In genomic region chr17:62735943-62736342, GRCm38 (mm10) we compare ENCODE assay signal across 11 mouse cellular contexts.
DNase-seq lines count a peak whose midpoint lies in the region; ATAC-seq and TF ChIP-seq lines count a peak whose summit lies in the region.
"Had no signal": no experiment of that assay in that cellular context is flagged by ENCODE, and none has a peak within 500 bp of the region (broad histone marks: within the 10 kb centered on the region; RNA-seq: fewer than 3 reads in every experiment).

No protein-coding gene starts in this region.

- TF ChIP-seq EP300 in stomach, postnatal 0 days (optimal IDR thresholded peaks at IDR 0.05), result no peak

- ATAC-seq in kidney, embryonic 16.5 days (ENCODE audit: low FRiP score, low TSS enrichment), result peak; percentile 80
- ATAC-seq in stomach, embryonic 15.5 days (ENCODE audit: insufficient read depth, low FRiP score, low read depth), result 0 out of 2 replicates have a peak, but pooled peaks have one; percentile 22
- no peak for ATAC-seq in stomach, postnatal 0 days (ENCODE audit: low FRiP score, low TSS enrichment)
- ATAC-seq: forebrain, postnatal 0 days had no signal

- H3K4me3 ChIP-seq in kidney, embryonic 16.5 days (ENCODE audit: low read length), result no peak overlapping the region
- no peak overlapping the region for H3K4me3 ChIP-seq in stomach, embryonic 15.5 days (replicated peaks)
- no peak overlapping the region for H3K4me3 ChIP-seq in stomach, postnatal 0 days (ENCODE audit: low read depth, low read length)
- no peak overlapping the region for H3K4me3 ChIP-seq in limb, embryonic 10.5 days
- H3K4me3 ChIP-seq: left cerebral cortex, adult 2 months; liver, embryonic 13.5 days had no signal

- H3K9me3 ChIP-seq in kidney, embryonic 16.5 days (ENCODE audit: low read length), result no peaks in the 10 kb centered on the region
- H3K9me3 ChIP-seq in stomach, embryonic 15.5 days, result no peaks in the 10 kb centered on the region
- H3K9me3 ChIP-seq in stomach, postnatal 0 days (ENCODE audit: control insufficient read depth, low read length), result no peaks in the 10 kb centered on the region
- no peaks in the 10 kb centered on the region for H3K9me3 ChIP-seq in limb, embryonic 10.5 days (replicated peaks)
- H3K9me3 ChIP-seq: liver, embryonic 13.5 days had no signal

- H3K27me3 ChIP-seq in kidney, embryonic 16.5 days (ENCODE audit: insufficient read depth, low read length), result no peaks in the 10 kb centered on the region
- H3K27me3 ChIP-seq in stomach, embryonic 15.5 days (replicated peaks), result no peaks in the 10 kb centered on the region
- H3K27me3 ChIP-seq in stomach, postnatal 0 days (ENCODE audit: control insufficient read depth, insufficient read depth, low read length), result no peaks in the 10 kb centered on the region
- H3K27me3 ChIP-seq in limb, embryonic 10.5 days (ENCODE audit: low read depth, poor library complexity, severe bottlenecking), result no peaks in the 10 kb centered on the region
- H3K27me3 ChIP-seq: liver, embryonic 13.5 days had no signal

- TF ChIP-seq CTCF in stomach, postnatal 0 days (IDR thresholded peaks at IDR 0.05; ENCODE audit: low read depth), result no peak

- peak overlapping the region; percentile 17; the same call in 1 of the 2 replicates for H3K4me2 ChIP-seq in kidney, embryonic 16.5 days (replicated peaks; ENCODE audit: low read depth, low read length)
- H3K4me2 ChIP-seq in stomach, embryonic 15.5 days, result no peak overlapping the region
- no peak overlapping the region for H3K4me2 ChIP-seq in stomach, postnatal 0 days (replicated peaks; ENCODE audit: low read depth)
- H3K4me2 ChIP-seq: liver, embryonic 13.5 days had no signal

- H3K4me1 ChIP-seq in kidney, embryonic 16.5 days (ENCODE audit: insufficient read depth, low read length), result peaks cover 23% of the 10 kb centered on the region
- 0 out of 2 replicates have a peak, but pooled peaks cover 6% of the 10 kb centered on the region for H3K4me1 ChIP-seq in stomach, embryonic 15.5 days
- H3K4me1 ChIP-seq in stomach, postnatal 0 days (replicated peaks; ENCODE audit: control insufficient read depth, insufficient read depth), result peaks cover 4% of the 10 kb centered on the region; the same call in 1 of the 2 replicates
- peaks cover 32% of the 10 kb centered on the region for H3K4me1 ChIP-seq in limb, embryonic 10.5 days
- H3K4me1 ChIP-seq: liver, embryonic 13.5 days had no signal

- WGBS in kidney, embryonic 16.5 days, result 8% methylated on average over 11 of the region's 11 CpGs
- WGBS in stomach, embryonic 15.5 days, result 17% methylated on average over 11 of the region's 11 CpGs
- WGBS in stomach, postnatal 0 days, result 21% methylated on average over 11 of the region's 11 CpGs
- 21% methylated on average over 11 of the region's 11 CpGs for WGBS in limb, embryonic 10.5 days

- no peaks in the 10 kb centered on the region for H3K36me3 ChIP-seq in kidney, embryonic 16.5 days (ENCODE audit: insufficient read depth, low read length)
- no peaks in the 10 kb centered on the region for H3K36me3 ChIP-seq in stomach, embryonic 15.5 days
- no peaks in the 10 kb centered on the region for H3K36me3 ChIP-seq in stomach, postnatal 0 days (ENCODE audit: control insufficient read depth, insufficient read depth, low read length)
- H3K36me3 ChIP-seq in limb, embryonic 10.5 days, result 0 out of 2 replicates have a peak, but pooled peaks cover 4% of the 10 kb centered on the region
- H3K36me3 ChIP-seq: liver, embryonic 13.5 days had no signal

- H3K9ac ChIP-seq in kidney, embryonic 16.5 days (replicated peaks; ENCODE audit: low read length), result no peak overlapping the region
- no peak overlapping the region for H3K9ac ChIP-seq in stomach, embryonic 15.5 days
- H3K9ac ChIP-seq in stomach, postnatal 0 days (ENCODE audit: low read length), result no peak overlapping the region
- H3K9ac ChIP-seq: forebrain, postnatal 0 days; liver, embryonic 13.5 days had no signal

- H3K27ac ChIP-seq in kidney, embryonic 16.5 days (ENCODE audit: low read length), result no peak overlapping the region
- no peak overlapping the region for H3K27ac ChIP-seq in stomach, embryonic 15.5 days
- no peak overlapping the region for H3K27ac ChIP-seq in stomach, postnatal 0 days (replicated peaks)
- H3K27ac ChIP-seq in limb, embryonic 10.5 days, result peak overlapping the region; percentile 53
- H3K27ac ChIP-seq: left cerebral cortex, adult 2 months; liver, embryonic 13.5 days had no signal

- DNase-seq in kidney, adult 11 months, result no peak
- DNase-seq in stomach, postnatal 0 days (ENCODE audit: low spot score), result no peak
- DNase-seq in limb, embryonic 10.5 days (ENCODE audit: low spot score), result peak; percentile 66
- DNase-seq in c-Kit-positive CD71-positive TER-119-positive erythroid progenitor cells, embryonic 14.5 days (ENCODE audit: low spot score), result no peak
- no peak for DNase-seq in urinary bladder, postnatal 14 days (ENCODE audit: low spot score)
- DNase-seq: cerebellum, adult 11-12 months; forebrain, postnatal 0 days; liver, embryonic 13.5 days had no signal
